Mouse (Mus musculus) neural tube, embryonic 14.5 days (tissue): ENCODE results near the gene Mcm5. TPM values are rescaled to one million over a fixed set of nuclear protein-coding genes. Genes with fewer than 3 reads are reported as not detected.

Experiments
- ATAC-seq: fragments of 200-750 bp; cut with Nextera tagmentation; 2 replicates; pipeline ENCODE4 v1.8.0; 2017; ENCODE audit warnings: low read depth, mild to moderate bottlenecking, moderate TSS enrichment, moderate library complexity
- H3K27ac ChIP-seq: fragments of 300-500 bp; sonication (generic); 2 replicates; pipeline ENCODE4 v1.5.1; 2014; ENCODE audit warnings: low read depth, mild to moderate bottlenecking, control low read depth, low read length, moderate library complexity, mixed read lengths
- H3K27me3 ChIP-seq: fragments of 300-500 bp; sonication (generic); 2 replicates; pipeline ENCODE4 v1.6.1; 2014; ENCODE audit warnings: low read length; ENCODE audit not compliant: control insufficient read depth, insufficient read depth
- H3K36me3 ChIP-seq: fragments of 300-500 bp; sonication (generic); 2 replicates; pipeline ENCODE4 v1.6.1; 2014; ENCODE audit warnings: low read length, mixed read lengths; ENCODE audit not compliant: control insufficient read depth, insufficient read depth
- H3K4me1 ChIP-seq: fragments of 300-500 bp; sonication (generic); 2 replicates; pipeline ENCODE4 v1.6.1; 2014; ENCODE audit warnings: low read length; ENCODE audit not compliant: control insufficient read depth, insufficient read depth
- H3K4me2 ChIP-seq: fragments of 300-500 bp; sonication (generic); 2 replicates; pipeline ENCODE4 v1.6.1; 2014; ENCODE audit warnings: mild to moderate bottlenecking, low read depth, low read length, control low read depth
- H3K4me3 ChIP-seq: fragments of 300-500 bp; sonication (generic); 2 replicates; pipeline ENCODE4 v1.5.1; 2014; ENCODE audit warnings: low read depth, low read length, control low read depth, mixed read lengths
- H3K9ac ChIP-seq: fragments of 300-500 bp; sonication (generic); replicated peaks from 2 replicates; pipeline ENCODE4 v1.6.1; 2014; ENCODE audit warnings: low read depth, mild to moderate bottlenecking, control low read depth, low read length, mixed read lengths
- H3K9me3 ChIP-seq: fragments of 300-500 bp; sonication (generic); 2 replicates; pipeline ENCODE4 v1.6.1; 2016; ENCODE audit warnings: low read length; ENCODE audit not compliant: control insufficient read depth
- WGBS: fragments of 180-500 bp; shearing (Covaris S2); extraction: QIAGEN DNeasy Blood & Tissue Kit; methylation state at CpG from one replicate; pipeline ENCODE4 v1.1.7; 2014; 5-methylcytosine and 5-hydroxymethylcytosine counted together
- polyA plus RNA-seq: library from polyadenylated mRNA; unstranded; fragments of >200 nt; fragmentation: Nextera tagmentation; extraction: Ambion mirVana; gene quantifications from 2 replicates; pipeline ENCODE4 v1.2.1, GENCODE M21; 2014

The Mcm5 gene
- polyA plus RNA-seq, 1 experiment from 2014 or later: 21.5 TPM

DNA sequence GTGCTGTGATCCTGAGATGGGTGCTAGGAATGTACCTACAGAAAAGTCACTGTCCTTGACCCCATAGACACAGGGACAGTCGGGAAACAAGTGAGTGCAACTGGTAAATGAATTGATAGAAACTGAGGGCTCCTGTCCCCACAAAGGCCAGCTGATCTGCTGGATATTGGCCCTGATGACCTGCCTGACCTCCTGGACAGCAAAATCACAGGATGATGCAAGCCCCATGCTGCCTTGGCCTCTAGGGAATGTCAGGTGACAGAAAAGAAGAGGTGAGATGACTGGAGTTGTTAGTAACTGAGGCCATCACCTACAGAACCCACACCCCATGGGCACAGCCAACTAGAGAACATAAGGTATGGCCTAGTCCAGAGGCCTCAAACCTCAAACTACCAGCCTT, 31.2 kb upstream of the Mcm5 start:
- WGBS: 86% methylated on average over 1 of the region's 1 CpGs
- no peaks in the 10 kb centered on the region for H3K27me3 ChIP-seq

DNA sequence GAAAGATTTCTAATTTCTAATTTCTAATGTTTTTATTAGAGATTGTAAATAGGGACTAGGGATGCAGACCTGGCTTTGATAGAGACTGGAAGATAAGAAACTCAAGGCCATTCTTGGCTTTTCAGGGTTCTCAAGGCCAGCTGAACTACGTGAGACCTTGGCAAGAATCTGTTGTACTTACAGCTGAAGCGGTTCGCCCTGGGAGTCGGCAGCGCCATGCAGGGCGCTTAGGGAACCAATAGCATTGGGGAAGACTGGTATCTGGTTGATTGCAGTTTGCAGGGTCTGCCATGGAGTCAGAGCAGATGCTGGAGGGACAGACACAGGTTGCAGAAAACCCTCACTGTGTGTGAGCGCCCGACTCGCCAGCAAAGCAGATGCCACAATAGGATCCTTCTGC, 30.5 kb upstream of the Mcm5 start:
- Histone ChIP-seq H3K27me3 (no peaks in the 10 kb centered on the region), H3K36me3 (no peaks in the 10 kb centered on the region), H3K4me3 (no peak overlapping the region), H3K9me3 (no peaks in the 10 kb centered on the region), H3K27ac (no peak overlapping the region), H3K9ac (no peak overlapping the region), H3K4me1 (no peaks in the 10 kb centered on the region), H3K4me2 (no peak overlapping the region)
- ATAC-seq: no peak
- WGBS: 92% methylated on average over 9 of the region's 9 CpGs

More for the DNA sequence above, 31.2 kb upstream of the Mcm5 start:
- no peak overlapping the region for H3K27ac ChIP-seq
- no peak for ATAC-seq
- no peaks in the 10 kb centered on the region for H3K4me1 ChIP-seq
- H3K4me3 ChIP-seq: no peak overlapping the region
- H3K4me2 ChIP-seq: no peak overlapping the region
- no peak overlapping the region for H3K9ac ChIP-seq
- no peaks in the 10 kb centered on the region for H3K9me3 ChIP-seq
- H3K36me3 ChIP-seq: no peaks in the 10 kb centered on the region

DNA sequence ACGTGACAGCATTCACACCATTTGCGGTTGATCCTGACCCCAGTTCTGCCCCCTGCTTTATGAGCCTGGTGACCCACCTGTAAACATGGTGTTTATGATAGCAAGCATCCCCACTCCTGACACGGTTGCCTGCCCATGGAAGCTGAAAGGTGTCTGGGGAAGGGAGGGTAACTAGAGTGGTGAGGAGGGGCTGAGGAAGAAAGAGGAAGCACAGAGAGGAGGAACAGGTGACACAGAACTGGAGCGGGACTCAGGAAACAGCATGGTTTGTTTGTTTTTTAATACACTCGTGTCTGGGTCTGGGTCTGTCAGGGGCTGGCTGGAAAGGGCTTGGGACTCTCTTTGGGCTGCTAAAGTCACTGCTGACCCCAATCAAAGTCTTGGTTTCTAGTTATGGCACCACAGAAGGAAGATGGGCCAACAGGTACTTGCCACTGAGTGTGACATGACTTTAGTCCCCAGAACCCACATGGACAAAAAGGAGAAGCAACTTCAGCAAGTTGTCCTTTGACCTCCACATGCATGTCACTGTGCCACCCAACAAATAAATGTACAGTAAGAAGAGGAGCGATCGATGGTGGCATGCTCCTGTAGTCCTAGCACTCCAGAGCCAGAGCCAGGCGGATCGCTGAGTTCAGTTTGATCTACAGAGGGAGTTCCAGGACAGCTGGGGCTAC, 27.9 kb upstream of the Mcm5 start:
- no peak for ATAC-seq

DNA sequence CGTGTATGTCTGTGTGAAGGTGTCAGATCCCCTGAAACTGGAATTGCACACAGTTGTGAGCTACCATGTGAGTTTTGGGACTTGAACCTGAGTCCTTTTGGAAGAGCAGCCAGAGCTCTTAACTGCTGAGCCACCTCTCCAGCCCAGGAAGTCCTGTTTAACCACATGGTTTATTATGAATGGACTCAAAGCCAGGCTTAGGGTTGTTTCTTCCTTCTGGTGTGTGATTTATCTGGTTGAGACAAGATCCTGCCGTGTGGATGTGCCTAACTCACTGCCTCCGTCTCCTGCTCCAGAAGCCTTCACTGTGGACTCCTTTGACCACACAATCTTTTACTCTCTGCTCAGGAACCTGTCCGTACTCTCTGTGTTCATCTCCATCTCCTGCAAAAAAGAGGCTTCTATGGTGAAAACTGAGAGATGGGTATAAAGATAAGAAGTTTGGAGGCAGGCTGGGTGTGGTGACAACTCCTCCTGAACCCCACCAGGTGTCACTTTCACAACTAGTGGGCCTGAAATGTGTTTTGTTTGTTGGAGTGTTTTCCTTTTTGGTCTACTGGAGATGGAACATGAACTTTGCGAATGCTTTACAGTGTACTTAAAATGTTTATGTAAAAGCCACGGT, 27.1 kb upstream of the Mcm5 start:
- Histone ChIP-seq H3K27me3 (no peaks in the 10 kb centered on the region), H3K9ac (no peak overlapping the region), H3K4me1 (no peaks in the 10 kb centered on the region), H3K4me2 (no peak overlapping the region), H3K9me3 (no peaks in the 10 kb centered on the region), H3K36me3 (no peaks in the 10 kb centered on the region), H3K27ac (no peak overlapping the region), H3K4me3 (no peak overlapping the region)
- ATAC-seq: no peak
- WGBS: 80% methylated on average over 6 of the region's 6 CpGs

More for the DNA sequence above, 27.9 kb upstream of the Mcm5 start:
- Histone ChIP-seq H3K4me1 (no peaks in the 10 kb centered on the region), H3K9me3 (no peaks in the 10 kb centered on the region), H3K4me3 (no peak overlapping the region), H3K36me3 (no peaks in the 10 kb centered on the region), H3K27me3 (no peaks in the 10 kb centered on the region), H3K27ac (no peak overlapping the region), H3K4me2 (no peak overlapping the region), H3K9ac (no peak overlapping the region)
- WGBS: 83% methylated on average over 9 of the region's 9 CpGs

DNA sequence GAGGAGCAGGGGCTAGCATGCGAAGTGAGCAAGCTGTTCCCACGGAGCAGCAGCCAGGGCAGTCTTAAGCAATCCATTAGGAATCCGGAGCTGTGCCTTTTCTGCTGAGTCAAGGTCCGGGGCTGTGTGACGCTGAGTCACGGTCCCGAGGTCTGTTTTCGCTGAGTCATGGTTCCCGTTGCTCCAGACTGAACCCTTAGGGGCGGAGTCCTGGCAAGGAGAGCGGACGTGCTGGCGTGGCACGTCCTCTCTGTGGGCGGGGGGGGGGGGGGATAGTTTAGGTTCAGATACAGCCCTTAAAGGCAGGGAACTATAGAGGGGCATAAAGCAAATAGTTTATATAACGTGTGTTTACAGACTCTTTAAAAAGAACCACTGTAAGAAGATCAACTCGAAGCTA, 25.5 kb upstream of the Mcm5 start:
- no peak overlapping the region; the same call in 1 of the 2 replicates for H3K9ac ChIP-seq
- H3K4me2 ChIP-seq: peak overlapping the region; percentile 39
- WGBS: 8% methylated on average over 17 of the region's 17 CpGs
- ATAC-seq: peak; percentile 87
- no peak overlapping the region for H3K27ac ChIP-seq
- no peaks in the 10 kb centered on the region for H3K36me3 ChIP-seq
- H3K9me3 ChIP-seq: no peaks in the 10 kb centered on the region
- H3K4me1 ChIP-seq: no peaks in the 10 kb centered on the region
- H3K4me3 ChIP-seq: peak overlapping the region; percentile 10; the same call in 1 of the 2 replicates
- H3K27me3 ChIP-seq: no peaks in the 10 kb centered on the region

DNA sequence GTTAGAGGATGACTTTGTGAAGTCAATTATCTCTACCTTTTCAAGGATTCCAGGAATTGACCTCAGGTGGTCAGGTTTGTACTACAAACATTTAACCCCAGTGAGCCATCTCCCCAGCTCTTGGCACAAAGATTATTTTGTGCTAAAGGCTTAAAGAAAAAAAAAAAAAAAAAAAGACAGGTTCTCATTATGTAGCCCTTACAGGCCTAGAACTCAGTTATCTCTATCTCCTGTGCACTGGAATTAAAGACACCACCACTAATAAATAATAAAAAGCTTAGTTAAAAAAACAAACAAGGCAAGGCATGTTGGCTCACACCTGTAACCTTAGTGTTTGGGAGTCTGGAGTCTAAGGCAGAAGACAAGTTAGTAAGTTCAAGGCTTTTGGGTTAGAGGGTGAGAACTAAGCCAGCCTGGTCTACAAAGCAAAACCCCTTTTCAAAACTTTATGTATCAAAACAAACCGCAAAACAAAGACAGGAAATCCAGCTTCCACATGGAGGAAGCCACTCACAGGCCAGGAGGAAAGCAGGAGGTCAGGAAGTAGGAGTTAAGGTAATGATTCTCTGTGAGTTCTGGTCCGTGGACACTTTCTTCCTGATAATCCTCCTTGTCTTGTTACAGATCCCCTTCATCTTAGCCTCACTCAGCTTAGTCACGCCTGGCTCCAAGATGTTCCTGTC, 24.8 kb upstream of the Mcm5 start:
- Histone ChIP-seq H3K36me3 (no peaks in the 10 kb centered on the region), H3K4me3 (no peak overlapping the region), H3K27me3 (no peaks in the 10 kb centered on the region), H3K27ac (no peak overlapping the region), H3K9me3 (no peaks in the 10 kb centered on the region), H3K9ac (no peak overlapping the region), H3K4me1 (no peaks in the 10 kb centered on the region), H3K4me2 (no peak overlapping the region)
- no peak for ATAC-seq
- 82% methylated on average over 3 of the region's 3 CpGs for WGBS

DNA sequence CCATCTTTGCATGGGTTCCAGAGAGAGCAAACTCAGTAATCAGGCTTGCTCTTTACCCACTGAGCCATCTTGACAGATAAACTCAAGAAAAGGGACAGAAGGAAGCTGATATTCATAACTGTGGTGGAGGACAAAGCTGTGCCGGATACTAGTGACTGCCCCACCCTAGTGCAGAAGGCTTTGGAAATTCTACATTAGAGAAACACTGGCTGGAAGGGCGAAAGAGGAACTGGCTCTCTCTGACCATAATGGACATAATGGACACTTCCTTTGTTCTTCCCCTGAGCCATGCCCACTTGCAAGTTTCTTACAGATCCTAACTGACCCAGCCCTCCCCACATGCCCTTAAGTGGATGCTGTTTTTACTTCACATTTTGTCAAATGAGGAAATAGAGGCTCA, 23.4 kb upstream of the Mcm5 start:
- ATAC-seq: no peak
- 78% methylated on average over 2 of the region's 2 CpGs for WGBS
- Histone ChIP-seq H3K36me3 (no peaks in the 10 kb centered on the region), H3K27me3 (no peaks in the 10 kb centered on the region), H3K4me1 (no peaks in the 10 kb centered on the region), H3K9me3 (no peaks in the 10 kb centered on the region), H3K27ac (no peak overlapping the region), H3K9ac (no peak overlapping the region), H3K4me2 (no peak overlapping the region), H3K4me3 (no peak overlapping the region)

DNA sequence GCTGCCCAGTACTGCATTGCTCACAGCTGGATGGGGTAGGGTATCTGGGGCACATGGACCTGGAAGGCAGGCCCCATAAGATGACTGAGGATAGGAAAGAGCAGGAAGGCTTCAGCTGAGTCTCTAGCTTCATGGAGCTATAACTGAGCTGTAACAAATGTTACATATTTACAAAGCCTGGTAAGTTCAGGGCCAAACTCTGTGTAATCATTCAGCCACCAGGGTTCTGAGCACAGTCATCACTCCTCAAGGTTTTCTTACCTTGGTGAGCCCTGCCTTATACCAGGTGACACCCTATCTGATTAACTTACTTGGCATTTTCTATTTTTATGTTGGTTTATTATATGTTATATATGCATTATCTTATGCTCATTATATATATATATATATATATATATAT, 22.2 kb upstream of the Mcm5 start:
- H3K27ac ChIP-seq: no peak overlapping the region
- no peak overlapping the region for H3K9ac ChIP-seq
- H3K9me3 ChIP-seq: no peaks in the 10 kb centered on the region
- no peaks in the 10 kb centered on the region for H3K36me3 ChIP-seq
- H3K4me2 ChIP-seq: no peak overlapping the region
- H3K4me3 ChIP-seq: no peak overlapping the region
- H3K27me3 ChIP-seq: no peaks in the 10 kb centered on the region
- ATAC-seq: no peak
- H3K4me1 ChIP-seq: no peaks in the 10 kb centered on the region
